Mouse (Mus musculus): ENCODE results near the gene St6galnac3. TPM values are rescaled to one million over a fixed set of nuclear protein-coding genes. Genes with fewer than 3 reads are reported as not detected.

St6galnac3 gene
- polyA plus RNA-seq, 1 experiment = not detected

DNA sequence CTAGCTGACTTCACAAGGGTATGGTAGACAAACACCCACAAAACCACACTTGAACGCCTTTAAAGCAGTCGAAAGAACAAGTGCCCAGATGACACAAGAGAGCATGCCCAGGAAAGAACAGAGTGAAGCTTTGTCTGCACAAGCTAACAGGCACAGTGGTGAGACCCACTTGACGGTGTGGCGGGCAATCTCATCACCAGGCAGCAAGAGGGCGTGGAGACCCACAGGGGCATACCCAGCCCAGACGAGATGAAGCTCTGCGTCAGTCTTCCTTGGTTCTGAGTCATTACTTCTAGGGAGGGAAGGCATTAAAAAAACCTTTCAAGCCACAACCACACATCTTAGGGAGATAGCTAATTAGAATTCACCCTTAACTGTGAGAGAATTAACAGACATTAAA lies 79.2 kb downstream of the St6galnac3 start:
- Histone ChIP-seq H3ac (ENCODE audit: control insufficient read depth, insufficient read length, low read depth) (no peak overlapping the region), H3K27me3 (ENCODE audit: control insufficient read depth, insufficient read depth, insufficient read length) (no peaks in the 10 kb centered on the region), H3K79me3 (ENCODE audit: low read depth) (no peaks in the 10 kb centered on the region), H3K4me3 (ENCODE audit: insufficient read depth, poor library complexity, severe bottlenecking) (no peak overlapping the region), H3K79me2 (ENCODE audit: control insufficient read depth, insufficient read depth) (no peaks in the 10 kb centered on the region), H3K36me3 (ENCODE audit: control insufficient read depth, insufficient read depth) (no peaks in the 10 kb centered on the region)
- TF ChIP-seq CEBPB (IDR thresholded peaks at IDR 0.05; ENCODE audit: low read depth) (no peak), MYOG (IDR thresholded peaks at IDR 0.05; ENCODE audit: control insufficient read depth, extremely low read depth, insufficient read length) (no peak), CTCF (IDR thresholded peaks at IDR 0.05; ENCODE audit: control insufficient read depth, insufficient read depth, insufficient read length) (no peak), FOSL1 (IDR thresholded peaks at IDR 0.05; ENCODE audit: insufficient read depth, low read length, poor library complexity, severe bottlenecking) (no peak), USF1 (IDR thresholded peaks at IDR 0.05; ENCODE audit: low read depth) (no peak), MAX (IDR thresholded peaks at IDR 0.05) (no peak), MYOD1 (IDR thresholded peaks at IDR 0.05; ENCODE audit: control insufficient read depth, insufficient read length, low read depth) (no peak)

DNA sequence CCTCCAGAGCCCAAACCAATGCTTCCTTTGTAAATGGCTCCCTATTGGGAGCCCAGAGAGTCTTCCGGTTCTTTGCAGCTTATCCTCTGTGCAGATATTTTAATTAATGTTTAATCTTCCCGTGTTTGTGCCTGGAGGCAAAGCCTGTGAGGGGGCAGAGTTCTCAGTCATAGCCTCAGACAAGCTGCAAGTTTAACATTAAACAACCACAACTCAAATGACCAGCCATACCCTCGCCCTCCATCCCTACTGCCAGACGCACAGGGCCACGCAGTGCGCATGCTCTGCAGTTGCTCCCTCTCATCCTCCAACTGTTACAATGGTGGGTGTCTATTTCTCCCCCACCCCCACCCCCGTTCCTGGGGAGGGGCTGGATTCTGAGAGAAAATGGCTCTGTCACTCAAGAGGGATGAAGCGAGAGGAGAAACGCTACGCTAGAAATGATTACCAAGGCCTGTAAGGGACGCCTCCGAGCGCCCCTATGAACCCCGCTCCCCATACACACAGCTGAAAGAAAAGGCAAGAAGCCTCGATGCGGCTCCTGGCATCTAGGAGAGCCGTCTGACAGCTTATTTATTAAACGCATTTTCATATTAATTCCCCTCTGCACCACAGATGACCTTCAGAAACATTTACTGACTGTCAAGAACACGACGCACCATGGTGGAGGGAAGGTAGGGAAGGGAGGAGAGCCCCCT lies 81.0 kb downstream of the St6galnac3 start:
- no peaks in the 10 kb centered on the region for H3K27me3 ChIP-seq (ENCODE audit: control insufficient read depth, insufficient read depth, insufficient read length)
- no peaks in the 10 kb centered on the region for H3K79me3 ChIP-seq (ENCODE audit: low read depth)
- no peaks in the 10 kb centered on the region for H3K36me3 ChIP-seq (ENCODE audit: control insufficient read depth, insufficient read depth)
- no peaks in the 10 kb centered on the region for H3K79me2 ChIP-seq (ENCODE audit: control insufficient read depth, insufficient read depth)
- TF ChIP-seq USF1 (IDR thresholded peaks at IDR 0.05; ENCODE audit: low read depth) (no peak), MYOD1 (IDR thresholded peaks at IDR 0.05; ENCODE audit: control insufficient read depth, insufficient read length, low read depth) (no peak), CEBPB (IDR thresholded peaks at IDR 0.05; ENCODE audit: low read depth) (no peak), MAX (IDR thresholded peaks at IDR 0.05) (no peak), FOSL1 (IDR thresholded peaks at IDR 0.05; ENCODE audit: insufficient read depth, low read length, poor library complexity, severe bottlenecking) (no peak)
- H3ac ChIP-seq (ENCODE audit: control insufficient read depth, insufficient read length, low read depth) = no peak overlapping the region
- H3K4me3 ChIP-seq (ENCODE audit: insufficient read depth, poor library complexity, severe bottlenecking) = no peak overlapping the region

DNA sequence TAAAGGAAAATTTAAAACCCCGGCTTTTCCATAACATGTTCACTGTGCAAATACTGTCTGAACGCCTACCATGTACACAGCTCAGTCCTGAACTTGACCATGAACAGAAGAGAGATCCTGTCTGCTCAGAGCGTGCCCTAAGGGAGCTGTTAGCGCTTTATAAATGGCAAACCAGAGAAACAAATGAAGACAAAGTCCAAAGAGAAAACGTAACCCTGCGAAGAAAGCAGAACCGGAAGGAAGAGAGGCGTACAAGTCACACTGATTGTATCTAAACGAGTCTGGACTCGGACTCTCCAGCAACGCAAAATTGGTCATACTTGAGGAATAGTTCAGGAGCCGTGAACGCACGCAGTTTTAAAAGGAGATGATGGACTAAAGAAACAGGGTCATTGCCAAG lies 82.1 kb downstream of the St6galnac3 start:
- Histone ChIP-seq H3K4me3 (ENCODE audit: insufficient read depth, poor library complexity, severe bottlenecking) (no peak overlapping the region), H3K79me3 (ENCODE audit: low read depth) (no peaks in the 10 kb centered on the region), H3K27me3 (ENCODE audit: control insufficient read depth, insufficient read depth, insufficient read length) (no peaks in the 10 kb centered on the region), H3ac (ENCODE audit: control insufficient read depth, insufficient read length, low read depth) (no peak overlapping the region), H3K79me2 (ENCODE audit: control insufficient read depth, insufficient read depth) (no peaks in the 10 kb centered on the region), H3K36me3 (ENCODE audit: control insufficient read depth, insufficient read depth) (no peaks in the 10 kb centered on the region)
- TF ChIP-seq USF1 (IDR thresholded peaks at IDR 0.05; ENCODE audit: low read depth) (no peak), FOSL1 (IDR thresholded peaks at IDR 0.05; ENCODE audit: insufficient read depth, low read length, poor library complexity, severe bottlenecking) (no peak), MAX (IDR thresholded peaks at IDR 0.05) (no peak), CTCF (IDR thresholded peaks at IDR 0.05; ENCODE audit: control insufficient read depth, insufficient read depth, insufficient read length) (no peak), MYOD1 (IDR thresholded peaks at IDR 0.05; ENCODE audit: control insufficient read depth, insufficient read length, low read depth) (no peak), MYOG (IDR thresholded peaks at IDR 0.05; ENCODE audit: control insufficient read depth, extremely low read depth, insufficient read length) (no peak), CEBPB (IDR thresholded peaks at IDR 0.05; ENCODE audit: low read depth) (no peak)

DNA sequence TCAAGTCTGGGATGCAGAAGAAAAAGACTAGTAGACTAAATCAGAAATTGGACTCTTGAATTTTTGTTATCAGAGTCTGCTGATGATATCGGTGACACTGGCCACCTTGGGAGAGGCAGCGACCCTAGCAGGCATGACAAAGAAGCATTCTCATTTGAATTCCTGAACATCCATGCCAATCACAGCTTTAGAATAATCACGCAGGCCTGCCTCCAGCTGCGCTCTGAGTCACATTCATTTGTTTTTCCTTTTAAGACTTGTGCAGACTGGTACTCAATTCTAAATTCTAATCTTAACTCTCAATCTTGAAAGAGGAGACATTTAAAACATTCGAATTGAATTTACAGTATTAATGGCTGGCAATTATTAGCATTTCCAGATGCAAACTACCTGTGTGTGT lies 83.2 kb downstream of the St6galnac3 start:
- Histone ChIP-seq H3K79me2 (ENCODE audit: control insufficient read depth, insufficient read depth) (no peaks in the 10 kb centered on the region), H3K36me3 (ENCODE audit: control insufficient read depth, insufficient read depth) (no peaks in the 10 kb centered on the region), H3ac (ENCODE audit: control insufficient read depth, insufficient read length, low read depth) (no peak overlapping the region), H3K4me3 (ENCODE audit: insufficient read depth, poor library complexity, severe bottlenecking) (no peak overlapping the region), H3K27me3 (ENCODE audit: control insufficient read depth, insufficient read depth, insufficient read length) (no peaks in the 10 kb centered on the region), H3K79me3 (ENCODE audit: low read depth) (no peaks in the 10 kb centered on the region)
- TF ChIP-seq MAX (IDR thresholded peaks at IDR 0.05) (no peak), FOSL1 (IDR thresholded peaks at IDR 0.05; ENCODE audit: insufficient read depth, low read length, poor library complexity, severe bottlenecking) (no peak), MYOG (IDR thresholded peaks at IDR 0.05; ENCODE audit: control insufficient read depth, extremely low read depth, insufficient read length) (no peak), MYOD1 (IDR thresholded peaks at IDR 0.05; ENCODE audit: control insufficient read depth, insufficient read length, low read depth) (no peak), CEBPB (IDR thresholded peaks at IDR 0.05; ENCODE audit: low read depth) (no peak), USF1 (IDR thresholded peaks at IDR 0.05; ENCODE audit: low read depth) (no peak), CTCF (IDR thresholded peaks at IDR 0.05; ENCODE audit: control insufficient read depth, insufficient read depth, insufficient read length) (no peak)

DNA sequence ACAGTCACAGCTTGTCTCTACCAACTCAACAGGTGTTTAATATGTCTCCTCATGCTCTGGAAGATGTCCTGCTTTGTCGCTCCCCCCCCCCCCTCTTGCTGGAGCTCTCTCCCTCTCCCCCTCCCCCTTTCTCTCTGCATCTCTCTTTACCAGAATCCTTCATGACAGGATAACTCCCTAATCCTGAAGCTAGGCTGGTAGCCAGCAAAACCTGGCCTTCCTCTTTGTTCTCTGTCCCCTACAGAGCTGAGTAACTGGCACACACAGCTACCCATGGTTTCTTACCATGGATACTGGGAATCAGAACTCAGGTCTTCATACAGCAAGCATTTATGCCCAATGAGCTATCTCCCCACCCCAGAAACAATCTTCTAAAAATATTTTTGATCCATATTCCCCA lies 87.6 kb downstream of the St6galnac3 start:
- Histone ChIP-seq H3ac (ENCODE audit: control insufficient read depth, insufficient read length, low read depth) (no peak overlapping the region), H3K79me2 (ENCODE audit: control insufficient read depth, insufficient read depth) (no peaks in the 10 kb centered on the region), H3K36me3 (ENCODE audit: control insufficient read depth, insufficient read depth) (no peaks in the 10 kb centered on the region), H3K79me3 (ENCODE audit: low read depth) (no peaks in the 10 kb centered on the region), H3K27me3 (ENCODE audit: control insufficient read depth, insufficient read depth, insufficient read length) (no peaks in the 10 kb centered on the region), H3K4me3 (ENCODE audit: insufficient read depth, poor library complexity, severe bottlenecking) (no peak overlapping the region)
- TF ChIP-seq CEBPB (IDR thresholded peaks at IDR 0.05; ENCODE audit: low read depth) (no peak), CTCF (IDR thresholded peaks at IDR 0.05; ENCODE audit: control insufficient read depth, insufficient read depth, insufficient read length) (no peak), MYOG (IDR thresholded peaks at IDR 0.05; ENCODE audit: control insufficient read depth, extremely low read depth, insufficient read length) (no peak), FOSL1 (IDR thresholded peaks at IDR 0.05; ENCODE audit: insufficient read depth, low read length, poor library complexity, severe bottlenecking) (no peak), MAX (IDR thresholded peaks at IDR 0.05) (no peak), MYOD1 (IDR thresholded peaks at IDR 0.05; ENCODE audit: control insufficient read depth, insufficient read length, low read depth) (no peak), USF1 (IDR thresholded peaks at IDR 0.05; ENCODE audit: low read depth) (no peak)

DNA sequence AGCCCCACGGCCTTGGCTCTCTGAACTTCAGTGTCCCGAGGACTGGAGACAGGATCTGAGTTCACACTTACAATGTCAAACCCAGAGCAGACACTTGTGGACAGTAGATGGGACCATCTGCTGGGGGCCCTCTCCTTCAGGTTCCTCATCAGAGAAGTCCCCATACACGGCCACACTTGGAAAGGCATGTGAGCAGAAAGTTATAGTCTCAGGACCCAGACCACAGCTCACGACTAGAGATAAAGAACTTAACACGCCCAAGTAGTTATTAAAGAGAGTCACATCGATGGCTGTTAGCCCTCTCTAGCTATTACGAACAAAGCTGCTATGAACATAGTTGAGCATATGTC lies 88.2 kb downstream of the St6galnac3 start:
- Histone ChIP-seq H3ac (ENCODE audit: control insufficient read depth, insufficient read length, low read depth) (no peak overlapping the region), H3K36me3 (ENCODE audit: control insufficient read depth, insufficient read depth) (no peaks in the 10 kb centered on the region), H3K27me3 (ENCODE audit: control insufficient read depth, insufficient read depth, insufficient read length) (no peaks in the 10 kb centered on the region), H3K4me3 (ENCODE audit: insufficient read depth, poor library complexity, severe bottlenecking) (no peak overlapping the region), H3K79me2 (ENCODE audit: control insufficient read depth, insufficient read depth) (no peaks in the 10 kb centered on the region), H3K79me3 (ENCODE audit: low read depth) (no peaks in the 10 kb centered on the region)
- no peak for TF ChIP-seq MYOG (IDR thresholded peaks at IDR 0.05; ENCODE audit: control insufficient read depth, extremely low read depth, insufficient read length)
- TF ChIP-seq CTCF (IDR thresholded peaks at IDR 0.05; ENCODE audit: control insufficient read depth, insufficient read depth, insufficient read length) = no peak
- TF ChIP-seq CEBPB (IDR thresholded peaks at IDR 0.05; ENCODE audit: low read depth) = no peak
- TF ChIP-seq MAX (IDR thresholded peaks at IDR 0.05) = no peak
- no peak for TF ChIP-seq USF1 (IDR thresholded peaks at IDR 0.05; ENCODE audit: low read depth)
- no peak for TF ChIP-seq MYOD1 (IDR thresholded peaks at IDR 0.05; ENCODE audit: control insufficient read depth, insufficient read length, low read depth)
- no peak for TF ChIP-seq FOSL1 (IDR thresholded peaks at IDR 0.05; ENCODE audit: insufficient read depth, low read length, poor library complexity, severe bottlenecking)
